Mouse (Mus musculus): ENCODE data around the gene Rps6ka5.

- no peak for TF ChIP-seq POLR2A (IDR thresholded peaks at IDR 0.05; ENCODE audit: insufficient read length, low read depth)
- TF ChIP-seq USF1 (IDR thresholded peaks at IDR 0.05; ENCODE audit: low read depth), result no peak
- no peak for TF ChIP-seq MAX (IDR thresholded peaks at IDR 0.05; ENCODE audit: low read depth)
- TF ChIP-seq MYOD1 (IDR thresholded peaks at IDR 0.05; ENCODE audit: control insufficient read depth in 1 of 3, insufficient read length in 2 of 3, low read depth in 2 of 3), result no peak
Measured at GRCm38 (mm10) chr12:100680676-100681075, 46.1 kb downstream of the Rps6ka5 start.
